Mouse (Mus musculus) cerebellum, adult 11 months (tissue): Measurements from ENCODE around the gene Elane.

Source experiments
- DNase-seq: peaks from one replicate; pipeline ENCODE4 v3.0.0; 2022

Elane gene

GRCm38 (mm10) chr10:79916808-79917531, 30.9 kb downstream of the Elane start, which contains the start of gene Kiss1r:
Kiss1r (plus strand) TSS chr10:79916971.
- peak; percentile 82 for DNase-seq

- no peak for DNase-seq
Observed at GRCm38 (mm10) chr10:79917532-79918100, 31.6 kb downstream of the Elane start.

- peak; percentile 52 for DNase-seq
Observed at GRCm38 (mm10) chr10:79918231-79919078, 32.4 kb downstream of the Elane start.

- DNase-seq = peak; percentile 31
Observed at GRCm38 (mm10) chr10:79919251-79919849, 33.3 kb downstream of the Elane start.

- DNase-seq = peak; percentile 34
Observed at GRCm38 (mm10) chr10:79920056-79920890, 34.2 kb downstream of the Elane start.

GRCm38 (mm10) chr10:79920958-79921535, 35.0 kb downstream of the Elane start, which contains the start of gene R3hdm4:
R3hdm4 (minus strand) TSS chr10:79921208.
- peak; percentile 38 for DNase-seq

GRCm38 (mm10) chr10:79921572-79921971, 35.5 kb downstream of the Elane start:
- peak; percentile 37 for DNase-seq

- peak; percentile 95 for DNase-seq
Observed at GRCm38 (mm10) chr10:79924998-79925784, 39.1 kb downstream of the Elane start.

- no peak for DNase-seq
Observed at GRCm38 (mm10) chr10:79925785-79926490, 39.9 kb downstream of the Elane start.

GRCm38 (mm10) chr10:79926491-79927323, 40.7 kb downstream of the Elane start, which contains the start of gene Arid3a:
Arid3a (plus strand) TSS chr10:79927043.
- DNase-seq = peak; percentile 87

GRCm38 (mm10) chr10:79927324-79928029, 41.4 kb downstream of the Elane start:
- peak; percentile 54 for DNase-seq

GRCm38 (mm10) chr10:79928030-79928694, 42.1 kb downstream of the Elane start:
- peak; percentile 32 for DNase-seq

GRCm38 (mm10) chr10:79928907-79929701, 43.1 kb downstream of the Elane start:
- no peak for DNase-seq

GRCm38 (mm10) chr10:79929967-79930825, 44.1 kb downstream of the Elane start:
- DNase-seq = peak; percentile 30

- DNase-seq = no peak
Observed at GRCm38 (mm10) chr10:79930826-79931186, 44.8 kb downstream of the Elane start.

GRCm38 (mm10) chr10:79931797-79932196, 45.8 kb downstream of the Elane start:
- no peak for DNase-seq
